Mouse (Mus musculus): ENCODE results near the gene Wnt10b. TPM values are rescaled to one million over a fixed set of nuclear protein-coding genes. Genes with fewer than 3 reads are reported as not detected.
A peak's percentile ranks its signal among the peaks of the same experiment; 100 is the strongest.
"Not testable (repeated sequence)": the region's sequence is repeated elsewhere in the genome, so short reads cannot be mapped to it uniquely, and the experiment has no call there.

Gene Wnt10b
- polyA plus RNA-seq (2014; fragmentation: Nextera tagmentation; extraction: Ambion mirVana) = 0.51 and 0.95 TPM in 2 replicates

- Histone ChIP-seq H3K9me3 (ENCODE audit: control insufficient read depth, low read length) (no peaks in the 10 kb centered on the region), H3K4me1 (ENCODE audit: control insufficient read depth, insufficient read depth, low read length) (peaks cover 15% of the 10 kb centered on the region), H3K9ac (ENCODE audit: low read length) (no peak within 1 kb of the TSS), H3K36me3 (ENCODE audit: control insufficient read depth, insufficient read depth, low read length) (no peaks in the 10 kb centered on the region), H3K27ac (ENCODE audit: low read depth, low read length) (no peak within 1 kb of the TSS), H3K4me3 (ENCODE audit: low read depth, low read length) (peak within 1 kb of the TSS; percentile 6; the same call in 1 of the 2 replicates), H3K27me3 (ENCODE audit: control insufficient read depth, insufficient read depth, low read length) (peaks cover 98% of the 10 kb centered on the region), H3K4me2 (ENCODE audit: low read depth) (peak within 1 kb of the TSS; percentile 14; the same call in 1 of the 2 replicates)
- ATAC-seq (ENCODE audit: insufficient read depth, low FRiP score, low TSS enrichment) = no peak
- under 1% methylated on average over 15 of the region's 33 CpGs for WGBS
- DNase-seq (ENCODE audit: low spot score) = peak; percentile 24
Measured at GRCm38 (mm10) chr15:98777762-98778161, at the start of gene Wnt10b. Wnt10b (minus strand) TSS chr15:98778150.

- Histone ChIP-seq H3K27me3 (ENCODE audit: control insufficient read depth, insufficient read depth, low read length) (no peaks in the 10 kb centered on the region), H3K9me3 (ENCODE audit: control insufficient read depth, low read length) (no peaks in the 10 kb centered on the region), H3K36me3 (ENCODE audit: control insufficient read depth, insufficient read depth, low read length) (peaks cover 4% of the 10 kb centered on the region; the same call in 1 of the 2 replicates), H3K27ac (ENCODE audit: low read depth, low read length) (no peak overlapping the region), H3K9ac (ENCODE audit: low read length) (no peak overlapping the region), H3K4me2 (ENCODE audit: low read depth) (no peak overlapping the region), H3K4me1 (ENCODE audit: control insufficient read depth, insufficient read depth, low read length) (no peaks in the 10 kb centered on the region), H3K4me3 (ENCODE audit: low read depth, low read length) (no peak overlapping the region)
- 94% methylated on average over 7 of the region's 7 CpGs for WGBS
- DNase-seq (ENCODE audit: low spot score) = no peak
- no peak for ATAC-seq (ENCODE audit: insufficient read depth, low FRiP score, low TSS enrichment)
Measured at GRCm38 (mm10) chr15:98827611-98828011, 49.7 kb upstream of the Wnt10b start.

- WGBS = 67% methylated on average over 3 of the region's 3 CpGs
Measured at GRCm38 (mm10) chr15:98823434-98823833, 45.5 kb upstream of the Wnt10b start.

GRCm38 (mm10) chr15:98822147-98822546 lies 44.2 kb upstream of the Wnt10b start:
- H3K27me3 ChIP-seq (ENCODE audit: control insufficient read depth, insufficient read depth, low read length) = no peaks in the 10 kb centered on the region
- H3K36me3 ChIP-seq (ENCODE audit: control insufficient read depth, insufficient read depth, low read length) = peaks cover 2% of the 10 kb centered on the region; the same call in 1 of the 2 replicates
- H3K4me1 ChIP-seq (ENCODE audit: control insufficient read depth, insufficient read depth, low read length) = no peaks in the 10 kb centered on the region
- H3K27ac ChIP-seq (ENCODE audit: low read depth, low read length) = no peak overlapping the region
- no peak overlapping the region for H3K9ac ChIP-seq (ENCODE audit: low read length)
- no peak overlapping the region for H3K4me2 ChIP-seq (ENCODE audit: low read depth)
- 93% methylated on average over 5 of the region's 5 CpGs for WGBS
- H3K9me3 ChIP-seq (ENCODE audit: control insufficient read depth, low read length) = no peaks in the 10 kb centered on the region
- no peak overlapping the region for H3K4me3 ChIP-seq (ENCODE audit: low read depth, low read length)
- DNase-seq (ENCODE audit: low spot score) (no peak), ATAC-seq (ENCODE audit: insufficient read depth, low FRiP score, low TSS enrichment) (no peak)

More at GRCm38 (mm10) chr15:98823434-98823833, 45.5 kb upstream of the Wnt10b start:
- Histone ChIP-seq H3K9ac (ENCODE audit: low read length) (no peak overlapping the region), H3K27ac (ENCODE audit: low read depth, low read length) (no peak overlapping the region), H3K4me1 (ENCODE audit: control insufficient read depth, insufficient read depth, low read length) (no peaks in the 10 kb centered on the region), H3K4me2 (ENCODE audit: low read depth) (no peak overlapping the region), H3K36me3 (ENCODE audit: control insufficient read depth, insufficient read depth, low read length) (peaks cover 2% of the 10 kb centered on the region; the same call in 1 of the 2 replicates), H3K4me3 (ENCODE audit: low read depth, low read length) (no peak overlapping the region), H3K9me3 (ENCODE audit: control insufficient read depth, low read length) (no peaks in the 10 kb centered on the region), H3K27me3 (ENCODE audit: control insufficient read depth, insufficient read depth, low read length) (no peaks in the 10 kb centered on the region)
- no peak for ATAC-seq (ENCODE audit: insufficient read depth, low FRiP score, low TSS enrichment)
- DNase-seq (ENCODE audit: low spot score) = no peak

GRCm38 (mm10) chr15:98821403-98821802 lies 43.5 kb upstream of the Wnt10b start:
- Histone ChIP-seq H3K4me2 (ENCODE audit: low read depth) (no peak overlapping the region), H3K9me3 (ENCODE audit: control insufficient read depth, low read length) (no peaks in the 10 kb centered on the region), H3K4me1 (ENCODE audit: control insufficient read depth, insufficient read depth, low read length) (no peaks in the 10 kb centered on the region), H3K27ac (ENCODE audit: low read depth, low read length) (no peak overlapping the region), H3K36me3 (ENCODE audit: control insufficient read depth, insufficient read depth, low read length) (peaks cover 2% of the 10 kb centered on the region; the same call in 1 of the 2 replicates), H3K4me3 (ENCODE audit: low read depth, low read length) (no peak overlapping the region), H3K27me3 (ENCODE audit: control insufficient read depth, insufficient read depth, low read length) (no peaks in the 10 kb centered on the region), H3K9ac (ENCODE audit: low read length) (no peak overlapping the region)
- 31% methylated on average over 10 of the region's 10 CpGs for WGBS
- DNase-seq (ENCODE audit: low spot score) = no peak
- no peak for ATAC-seq (ENCODE audit: insufficient read depth, low FRiP score, low TSS enrichment)

- ATAC-seq (ENCODE audit: insufficient read depth, low FRiP score, low TSS enrichment) (no peak), DNase-seq (ENCODE audit: low spot score) (no peak)
- Histone ChIP-seq H3K4me1 (ENCODE audit: control insufficient read depth, insufficient read depth, low read length) (no peaks in the 10 kb centered on the region), H3K27ac (ENCODE audit: low read depth, low read length) (no peak overlapping the region), H3K4me3 (ENCODE audit: low read depth, low read length) (no peak overlapping the region), H3K27me3 (ENCODE audit: control insufficient read depth, insufficient read depth, low read length) (no peaks in the 10 kb centered on the region), H3K4me2 (ENCODE audit: low read depth) (no peak overlapping the region), H3K9me3 (ENCODE audit: control insufficient read depth, low read length) (no peaks in the 10 kb centered on the region), H3K36me3 (ENCODE audit: control insufficient read depth, insufficient read depth, low read length) (peaks cover 2% of the 10 kb centered on the region; the same call in 1 of the 2 replicates), H3K9ac (ENCODE audit: low read length) (no peak overlapping the region)
- 91% methylated on average over 4 of the region's 4 CpGs for WGBS
Measured at GRCm38 (mm10) chr15:98820937-98821336, 43.0 kb upstream of the Wnt10b start.

GRCm38 (mm10) chr15:98818171-98818570 lies 40.2 kb upstream of the Wnt10b start:
- no peak overlapping the region for H3K4me2 ChIP-seq (ENCODE audit: low read depth)
- WGBS = 93% methylated on average over 7 of the region's 7 CpGs
- H3K4me1 ChIP-seq (ENCODE audit: control insufficient read depth, insufficient read depth, low read length) = no peaks in the 10 kb centered on the region
- no peak overlapping the region for H3K4me3 ChIP-seq (ENCODE audit: low read depth, low read length)
- H3K27me3 ChIP-seq (ENCODE audit: control insufficient read depth, insufficient read depth, low read length) = no peaks in the 10 kb centered on the region
- no peak overlapping the region for H3K27ac ChIP-seq (ENCODE audit: low read depth, low read length)
- ATAC-seq (ENCODE audit: insufficient read depth, low FRiP score, low TSS enrichment) (no peak), DNase-seq (ENCODE audit: low spot score) (no peak)
- H3K9me3 ChIP-seq (ENCODE audit: control insufficient read depth, low read length) = no peaks in the 10 kb centered on the region
- peaks cover 7% of the 10 kb centered on the region; the same call in 1 of the 2 replicates for H3K36me3 ChIP-seq (ENCODE audit: control insufficient read depth, insufficient read depth, low read length)
- no peak overlapping the region for H3K9ac ChIP-seq (ENCODE audit: low read length)

GRCm38 (mm10) chr15:98812741-98813424 lies 34.9 kb upstream of the Wnt10b start:
- no peak overlapping the region for H3K9ac ChIP-seq (ENCODE audit: low read length)
- WGBS = 83% methylated on average over 18 of the region's 20 CpGs
- H3K27ac ChIP-seq (ENCODE audit: low read depth, low read length) = no peak overlapping the region
- no peak for DNase-seq (ENCODE audit: low spot score)
- peaks cover 22% of the 10 kb centered on the region for H3K27me3 ChIP-seq (ENCODE audit: control insufficient read depth, insufficient read depth, low read length)
- no peaks in the 10 kb centered on the region for H3K9me3 ChIP-seq (ENCODE audit: control insufficient read depth, low read length)
- no peak overlapping the region for H3K4me3 ChIP-seq (ENCODE audit: low read depth, low read length)
- H3K4me2 ChIP-seq (ENCODE audit: low read depth) = no peak overlapping the region
- H3K4me1 ChIP-seq (ENCODE audit: control insufficient read depth, insufficient read depth, low read length) = peaks cover 3% of the 10 kb centered on the region; the same call in 1 of the 2 replicates
- H3K36me3 ChIP-seq (ENCODE audit: control insufficient read depth, insufficient read depth, low read length) = peaks cover 10% of the 10 kb centered on the region; the same call in 1 of the 2 replicates
- no peak for ATAC-seq (ENCODE audit: insufficient read depth, low FRiP score, low TSS enrichment)

GRCm38 (mm10) chr15:98810212-98810611 lies 32.3 kb upstream of the Wnt10b start:
- not testable (repeated sequence) for H3K27ac ChIP-seq (ENCODE audit: low read depth, low read length); ATAC-seq (ENCODE audit: insufficient read depth, low FRiP score, low TSS enrichment); H3K9ac ChIP-seq (ENCODE audit: low read length); DNase-seq (ENCODE audit: low spot score); H3K4me2 ChIP-seq (ENCODE audit: low read depth); H3K9me3 ChIP-seq (ENCODE audit: control insufficient read depth, low read length); H3K4me3 ChIP-seq (ENCODE audit: low read depth, low read length)
- peaks cover 24% of the 10 kb centered on the region for H3K4me1 ChIP-seq (ENCODE audit: control insufficient read depth, insufficient read depth, low read length)
- peaks cover 48% of the 10 kb centered on the region for H3K27me3 ChIP-seq (ENCODE audit: control insufficient read depth, insufficient read depth, low read length)
- H3K36me3 ChIP-seq (ENCODE audit: control insufficient read depth, insufficient read depth, low read length) = peaks cover 10% of the 10 kb centered on the region; the same call in 1 of the 2 replicates
- 71% methylated on average over 6 of the region's 6 CpGs for WGBS
